Mouse (Mus musculus) heart, postnatal 0 days (tissue): ENCODE results near the gene Stk4. TPM values are rescaled to one million over a fixed set of nuclear protein-coding genes. Genes with fewer than 3 reads are reported as not detected.
A peak's percentile ranks its signal among the peaks of the same experiment; 100 is the strongest.

Experiments
- ATAC-seq: fragments of 200-750 bp; cut with Nextera tagmentation; 2 replicates; pipeline ENCODE4 v1.8.0; 2017; ENCODE audit warnings: low read depth, moderate number of reproducible peaks, moderate library complexity; ENCODE audit not compliant: insufficient read depth
- DNase-seq: peaks from one replicate; pipeline ENCODE4 v3.0.0-alpha.2; 2016; ENCODE audit warnings: low spot score
- H3K27ac ChIP-seq: fragments of 300-500 bp; sonication (generic); 2 replicates; pipeline ENCODE4 v1.5.1; 2014; ENCODE audit warnings: low read depth, mild to moderate bottlenecking
- H3K27me3 ChIP-seq: fragments of 300-500 bp; sonication (generic); 2 replicates; pipeline ENCODE4 v1.6.1; 2014; ENCODE audit warnings: low read length, mixed read lengths; ENCODE audit not compliant: control insufficient read depth, insufficient read depth
- H3K36me3 ChIP-seq: fragments of 300-500 bp; sonication (generic); replicated peaks from 2 replicates; pipeline ENCODE4 v1.6.1; 2014; ENCODE audit warnings: low read length, mixed read lengths; ENCODE audit not compliant: control insufficient read depth, insufficient read depth
- H3K4me1 ChIP-seq: fragments of 300-500 bp; sonication (generic); 2 replicates; pipeline ENCODE4 v1.6.1; 2014; ENCODE audit warnings: antibody characterized with exemption; ENCODE audit not compliant: control insufficient read depth, insufficient read depth
- H3K4me2 ChIP-seq: fragments of 300-500 bp; sonication (generic); 2 replicates; pipeline ENCODE4 v1.6.1; 2014; ENCODE audit warnings: low read depth, mild to moderate bottlenecking, low read length, moderate library complexity
- H3K4me3 ChIP-seq: fragments of 300-500 bp; sonication (generic); 2 replicates; pipeline ENCODE4 v1.5.1; 2014; ENCODE audit warnings: low read depth, low read length
- H3K9ac ChIP-seq: fragments of 300-500 bp; sonication (generic); replicated peaks from 2 replicates; pipeline ENCODE4 v1.6.1; 2014; ENCODE audit warnings: low read depth, low read length, mixed read lengths
- H3K9me3 ChIP-seq: fragments of 300-500 bp; sonication (generic); replicated peaks from 2 replicates; pipeline ENCODE4 v1.6.1; 2016; ENCODE audit warnings: low read length; ENCODE audit not compliant: control insufficient read depth
- CTCF ChIP-seq: IDR thresholded peaks from 2 replicates; pipeline ENCODE4 v1.5.1; 2016; ENCODE audit warnings: antibody characterized with exemption, control low read depth, low read depth
- EP300 ChIP-seq: IDR thresholded peaks from 2 replicates; pipeline ENCODE4 v1.6.1; 2016; ENCODE audit warnings: antibody characterized with exemption, low read depth
- WGBS: fragments of 180-500 bp; shearing (Covaris S2); extraction: QIAGEN DNeasy Blood & Tissue Kit; methylation state at CpG from one replicate; pipeline ENCODE4 v1.1.7; 2014; 5-methylcytosine and 5-hydroxymethylcytosine counted together
- polyA plus RNA-seq: library from polyadenylated mRNA; unstranded; fragments of >200 nt; fragmentation: Nextera tagmentation; extraction: Ambion mirVana; gene quantifications from 2 replicates; pipeline ENCODE4 v1.2.1, GENCODE M21; 2015
- total RNA-seq: library from RNA; depleted of rRNA; stranded (reverse); fragments of >200 nt; gene quantifications from 2 replicates; pipeline ENCODE4 v1.2.3, GENCODE M21; 2014; ENCODE audit warnings: low replicate concordance

The Stk4 gene
- total and polyA plus RNA-seq, 2 experiments from 2014 or later, result 8.6 to 16.6 TPM

- TF ChIP-seq EP300 (no peak), CTCF (no peak)
- no peaks in the 10 kb centered on the region for H3K36me3 ChIP-seq
- H3K27me3 ChIP-seq, result peaks cover 9% of the 10 kb centered on the region
- H3K9ac ChIP-seq, result no peak overlapping the region
- no peak overlapping the region for H3K27ac ChIP-seq
- H3K4me2 ChIP-seq, result no peak overlapping the region
- DNase-seq, result no peak
- WGBS, result 72% methylated on average over 11 of the region's 11 CpGs
- ATAC-seq, result no peak
- H3K4me3 ChIP-seq, result no peak overlapping the region
- H3K9me3 ChIP-seq, result no peaks in the 10 kb centered on the region
- H3K4me1 ChIP-seq, result no peaks in the 10 kb centered on the region
Observed at GRCm38 (mm10) chr2:164161515-164162055, 91.5 kb downstream of the Stk4 start.

GRCm38 (mm10) chr2:164164941-164165340 is 94.8 kb downstream of the Stk4 start:
- 83% methylated on average over 5 of the region's 5 CpGs for WGBS
- TF ChIP-seq CTCF (no peak), EP300 (no peak)
- no peak overlapping the region for H3K27ac ChIP-seq
- no peak overlapping the region for H3K4me3 ChIP-seq
- no peaks in the 10 kb centered on the region for H3K36me3 ChIP-seq
- DNase-seq, result no peak
- H3K9ac ChIP-seq, result no peak overlapping the region
- no peak overlapping the region for H3K4me2 ChIP-seq
- ATAC-seq, result no peak
- H3K27me3 ChIP-seq, result peaks cover 42% of the 10 kb centered on the region
- no peaks in the 10 kb centered on the region for H3K9me3 ChIP-seq
- peaks cover 7% of the 10 kb centered on the region for H3K4me1 ChIP-seq

- WGBS, result 12% methylated on average over 90 of the region's 90 CpGs
- Histone ChIP-seq H3K36me3 (no peaks in the 10 kb centered on the region), H3K9ac (no peak overlapping the region), H3K9me3 (no peaks in the 10 kb centered on the region), H3K4me3 (peak overlapping the region; percentile 18), H3K27me3 (peaks cover 63% of the 10 kb centered on the region), H3K4me1 (peaks cover 7% of the 10 kb centered on the region), H3K27ac (no peak overlapping the region), H3K4me2 (peak overlapping the region; percentile 27)
- TF ChIP-seq CTCF, result no peak
- TF ChIP-seq EP300, result no peak
- DNase-seq (no peak), ATAC-seq (no peak)
Observed at GRCm38 (mm10) chr2:164167752-164168570, 97.8 kb downstream of the Stk4 start.

- peak overlapping the region; percentile 18 for H3K4me3 ChIP-seq
- peaks cover 63% of the 10 kb centered on the region for H3K27me3 ChIP-seq
- H3K4me2 ChIP-seq, result peak overlapping the region; percentile 27
- DNase-seq (no peak), ATAC-seq (no peak)
- TF ChIP-seq EP300 (no peak), CTCF (no peak)
- H3K9ac ChIP-seq, result no peak overlapping the region
- H3K36me3 ChIP-seq, result no peaks in the 10 kb centered on the region
- no peaks in the 10 kb centered on the region for H3K9me3 ChIP-seq
- peaks cover 7% of the 10 kb centered on the region for H3K4me1 ChIP-seq
- H3K27ac ChIP-seq, result no peak overlapping the region
- WGBS, result 10% methylated on average over 42 of the region's 42 CpGs
Observed at GRCm38 (mm10) chr2:164168571-164168946, 98.4 kb downstream of the Stk4 start.

- Histone ChIP-seq H3K27me3 (peaks cover 63% of the 10 kb centered on the region), H3K9me3 (no peaks in the 10 kb centered on the region), H3K36me3 (no peaks in the 10 kb centered on the region), H3K9ac (no peak overlapping the region), H3K4me3 (no peak overlapping the region), H3K27ac (no peak overlapping the region), H3K4me2 (no peak overlapping the region), H3K4me1 (peaks cover 7% of the 10 kb centered on the region)
- TF ChIP-seq CTCF (no peak), EP300 (no peak)
- DNase-seq (no peak), ATAC-seq (no peak)
- WGBS, result 11% methylated on average over 11 of the region's 11 CpGs
Observed at GRCm38 (mm10) chr2:164170326-164170725, 100.2 kb downstream of the Stk4 start.
